Mouse (Mus musculus) embryonic stem cell, embryonic (primary cell): Measurements from ENCODE around the gene Usp24.

Source experiments
- CTCF ChIA-PET, 4 experiments: fragments of 300-600 bp in 2 of 4; fragments of 350-600 bp in 2 of 4; sonication (Branson Sonifier 250); formaldehyde crosslinking; loops; one replicate each; lab custom pipeline; 2022; ENCODE audit warnings: inconsistent platforms in 2 of 4; lab: Charles Lee
- POLR2A ChIA-PET, 4 experiments: fragments of 300-600 bp in 2 of 4; fragments of 350-600 bp in 2 of 4; sonication (Branson Sonifier 250); formaldehyde crosslinking; loops; one replicate each; lab custom pipeline; 2022; ENCODE audit warnings: antibody characterized with exemption in 4 of 4, inconsistent platforms in 1 of 4; lab: Charles Lee

Usp24 gene

DNA sequence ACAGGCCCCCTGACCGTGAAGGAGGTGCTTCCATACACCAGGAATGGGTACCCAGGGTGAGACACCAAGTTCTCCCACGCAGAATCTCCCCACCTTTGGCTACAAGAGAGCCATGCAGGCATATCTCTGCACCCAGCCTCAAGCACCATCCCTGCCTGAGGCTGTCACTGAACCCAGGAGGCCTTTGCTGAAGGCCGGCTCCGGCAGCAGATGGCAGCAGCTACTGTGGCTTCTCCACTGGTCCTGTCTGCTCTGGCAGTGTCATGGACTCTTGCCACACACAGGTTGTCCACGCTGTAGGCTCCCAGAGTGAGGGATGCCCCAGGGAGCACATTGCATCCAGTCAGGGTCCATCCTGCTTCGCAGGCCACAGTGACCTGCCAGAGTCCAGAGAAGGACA lies 127.2 kb downstream of the Usp24 start:
- CTCF ChIA-PET = interaction anchor here in 3 of 4 experiments (0.5 to 1.3 kb wide), 3 partner anchors 86 to 1010 kb away, joined by 3 to 4 read pairs (median 3); no protein-coding TSS in a partner anchor

DNA sequence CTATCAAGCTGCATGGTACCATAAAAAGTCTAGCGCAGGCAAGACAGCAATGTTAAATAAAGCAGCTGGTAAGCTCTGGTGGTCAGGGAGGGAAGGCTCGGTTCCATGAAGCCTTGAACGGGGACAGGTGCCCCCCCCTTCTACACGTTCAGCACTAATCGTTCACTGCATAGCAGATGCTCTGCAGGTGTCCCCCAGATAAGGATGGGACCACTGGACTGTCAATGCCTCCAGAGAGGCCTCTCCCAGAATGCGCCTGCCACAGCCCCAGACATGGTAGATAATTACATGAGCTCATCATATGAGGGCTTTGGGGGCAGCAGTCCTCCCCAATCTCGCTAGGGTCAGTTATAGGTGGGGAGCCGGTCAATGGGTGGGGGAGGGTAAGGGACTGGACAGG lies 133.3 kb downstream of the Usp24 start:
- CTCF ChIA-PET = interaction anchor here (1.0 to 3.0 kb wide), 6 partner anchors 8 to 259 kb away, joined by 3 to 9 read pairs (median 3); no protein-coding TSS in a partner anchor

More for the DNA sequence above, 127.2 kb downstream of the Usp24 start:
- POLR2A ChIA-PET = interaction anchor here in 1 of 4 experiments (0.7 to 2.6 kb wide), 2 partner anchors 12 to 148 kb away, joined by 4 to 11 read pairs; no protein-coding TSS in a partner anchor

DNA sequence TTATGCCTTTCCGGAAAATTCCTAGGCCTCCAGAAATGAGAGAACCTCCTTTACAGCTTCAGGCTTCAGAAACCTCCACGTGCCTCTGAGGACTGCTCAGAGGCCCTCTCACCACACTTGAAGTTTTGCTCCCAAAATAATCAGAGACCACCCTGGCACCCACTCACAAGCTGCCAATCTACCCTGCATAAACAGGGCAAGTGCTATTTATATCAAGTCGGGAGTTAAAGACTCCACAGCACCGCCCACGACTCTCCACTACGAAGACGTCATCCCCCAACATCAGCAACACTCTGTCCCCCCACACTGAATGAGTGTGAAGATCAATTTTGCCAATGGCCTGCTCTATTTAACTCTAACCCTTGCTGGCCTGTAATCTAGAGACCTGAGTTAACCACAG lies 136.4 kb downstream of the Usp24 start:
- ChIA-PET POLR2A (interaction anchor here in 2 of 4 experiments (0.7 kb wide), 2 partner anchors 42 to 223 kb away, joined by 3 to 4 read pairs; no protein-coding TSS in a partner anchor), CTCF (interaction anchor here in 3 of 4 experiments (0.5 to 1.5 kb wide), 5 partner anchors 77 to 149 kb away, joined by 3 to 5 read pairs (median 4); no protein-coding TSS in a partner anchor)

More for the DNA sequence above, 133.3 kb downstream of the Usp24 start:
- POLR2A ChIA-PET = interaction anchor here in 1 of 4 experiments (0.6 to 2.3 kb wide), 3 partner anchors 9 to 123 kb away, joined by 3 to 7 read pairs (median 3); no protein-coding TSS in a partner anchor

GRCm38 (mm10) chr4:106453108-106453507 lies 137.1 kb downstream of the Usp24 start:
- ChIA-PET CTCF (interaction anchor here in 3 of 4 experiments (0.9 to 1.5 kb wide), 4 partner anchors 76 to 140 kb away, joined by 3 to 5 read pairs (median 4); no protein-coding TSS in a partner anchor), POLR2A (no interaction called here)

- POLR2A ChIA-PET = no interaction called here
- CTCF ChIA-PET = interaction anchor here in 3 of 4 experiments (1.1 to 1.5 kb wide), 3 partner anchors 76 kb away, joined by 4 to 5 read pairs (median 4); no protein-coding TSS in a partner anchor
These were observed 137.5 kb downstream of the Usp24 start for GRCm38 (mm10) chr4:106453516-106453915.

DNA sequence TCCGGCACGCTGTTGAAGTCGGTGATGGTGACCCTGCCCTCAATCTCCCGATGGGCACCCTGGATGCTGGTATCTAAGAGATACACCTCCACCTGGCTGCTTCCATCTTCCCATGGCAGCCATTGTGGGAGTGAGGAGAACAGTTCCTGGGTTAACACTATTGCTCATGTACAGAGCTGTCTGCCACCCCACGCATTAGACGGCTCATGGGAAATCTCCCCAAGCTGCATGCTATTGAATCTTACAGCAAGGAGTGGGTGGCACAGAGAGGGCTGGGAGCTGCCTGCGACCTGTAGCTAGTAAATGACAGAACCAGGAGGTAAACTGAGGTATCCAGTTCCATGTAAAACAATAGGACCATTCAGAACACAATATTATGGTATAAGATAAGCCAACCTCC lies 138.5 kb downstream of the Usp24 start:
- POLR2A ChIA-PET = no interaction called here

GRCm38 (mm10) chr4:106462016-106462415 lies 146.0 kb downstream of the Usp24 start:
- CTCF ChIA-PET = interaction anchor here (0.5 to 3.0 kb wide), 10 partner anchors 10 to 101 kb away, joined by 3 to 11 read pairs (median 4); no protein-coding TSS in a partner anchor
- POLR2A ChIA-PET = interaction anchor here in 1 of 4 experiments (0.8 to 1.2 kb wide), 2 partner anchors 12 to 16 kb away, joined by 3 to 5 read pairs; no protein-coding TSS in a partner anchor

More for the DNA sequence above, 138.5 kb downstream of the Usp24 start:
- CTCF ChIA-PET = interaction anchor here (0.5 to 1.7 kb wide), 6 partner anchors 16 to 141 kb away, joined by 3 to 8 read pairs (median 4); no protein-coding TSS in a partner anchor

GRCm38 (mm10) chr4:106462524-106462923 lies 146.5 kb downstream of the Usp24 start:
- CTCF ChIA-PET = interaction anchor here in 3 of 4 experiments (1.0 to 3.0 kb wide), 4 partner anchors 10 to 100 kb away, joined by 3 to 11 read pairs (median 4); no protein-coding TSS in a partner anchor
- POLR2A ChIA-PET = interaction anchor here in 1 of 4 experiments (1.2 to 1.3 kb wide), 2 partner anchors 12 to 16 kb away, joined by 4 to 5 read pairs; no protein-coding TSS in a partner anchor

DNA sequence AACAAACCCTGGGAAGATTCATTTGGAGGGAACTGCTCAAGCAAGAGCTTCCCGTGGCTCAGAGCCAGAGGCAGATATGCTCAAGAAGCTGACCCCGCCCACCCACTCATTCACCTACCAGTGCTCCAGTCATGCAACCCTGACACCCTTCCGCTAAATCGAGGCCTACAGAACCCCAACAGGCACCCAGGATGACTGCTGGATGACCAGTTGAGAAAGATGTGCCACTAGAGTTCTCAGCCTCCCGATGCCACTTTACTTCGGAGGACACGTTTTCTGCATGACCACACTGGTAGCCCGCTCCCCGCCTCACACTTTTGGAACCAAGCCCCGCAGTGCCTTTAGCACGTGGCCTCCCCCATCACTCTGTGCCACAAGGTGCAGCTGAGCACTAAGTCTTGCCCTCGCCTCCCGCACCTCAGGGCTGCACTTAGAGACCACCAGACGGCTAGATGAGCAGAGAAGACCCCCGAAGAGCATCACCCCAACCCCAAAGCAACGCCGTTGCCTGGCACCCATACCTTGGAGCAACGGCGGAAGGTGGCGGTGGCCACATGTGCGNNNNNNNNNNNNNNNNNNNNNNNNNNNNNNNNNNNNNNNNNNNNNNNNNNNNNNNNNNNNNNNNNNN lies 147.3 kb downstream of the Usp24 start:
- ChIA-PET POLR2A (interaction anchor here in 1 of 4 experiments (1.3 kb wide), 1 partner anchor 13 kb away, joined by 4 read pairs; no protein-coding TSS in a partner anchor), CTCF (interaction anchor here in 2 of 4 experiments (0.6 to 3.0 kb wide), 3 partner anchors 9 to 66 kb away, joined by 4 to 11 read pairs (median 6); no protein-coding TSS in a partner anchor)

- ChIA-PET CTCF (interaction anchor here in 2 of 4 experiments (1.0 to 1.6 kb wide), 2 partner anchors 62 kb away, joined by 4 read pairs; no protein-coding TSS in a partner anchor), POLR2A (interaction anchor here in 1 of 4 experiments (0.6 kb wide), 1 partner anchor 178 kb away, joined by 3 read pairs; no protein-coding TSS in a partner anchor)
These were observed 151.6 kb downstream of the Usp24 start for GRCm38 (mm10) chr4:106467420-106468110.

- POLR2A ChIA-PET = interaction anchor here in 1 of 4 experiments (0.7 to 1.1 kb wide), 2 partner anchors 45 to 59 kb away, joined by 4 read pairs; no protein-coding TSS in a partner anchor
These were observed 154.9 kb downstream of the Usp24 start for GRCm38 (mm10) chr4:106470921-106471320.

GRCm38 (mm10) chr4:106472335-106472734 lies 156.3 kb downstream of the Usp24 start:
- POLR2A ChIA-PET = interaction anchor here in 3 of 4 experiments (0.5 to 1.4 kb wide), 5 partner anchors 52 to 115 kb away, joined by 3 to 10 read pairs (median 3); no protein-coding TSS in a partner anchor
- CTCF ChIA-PET = interaction anchor here (0.5 to 7.5 kb wide), 31 partner anchors 9 to 1301 kb away, joined by 3 to 161 read pairs (median 4); partner anchors contain the start of gene Bsnd (in 1 of the 4)

More at GRCm38 (mm10) chr4:106470921-106471320, 154.9 kb downstream of the Usp24 start:
- CTCF ChIA-PET = interaction anchor here in 3 of 4 experiments (0.6 to 7.5 kb wide), 4 partner anchors 16 to 58 kb away, joined by 3 to 161 read pairs (median 86); no protein-coding TSS in a partner anchor

DNA sequence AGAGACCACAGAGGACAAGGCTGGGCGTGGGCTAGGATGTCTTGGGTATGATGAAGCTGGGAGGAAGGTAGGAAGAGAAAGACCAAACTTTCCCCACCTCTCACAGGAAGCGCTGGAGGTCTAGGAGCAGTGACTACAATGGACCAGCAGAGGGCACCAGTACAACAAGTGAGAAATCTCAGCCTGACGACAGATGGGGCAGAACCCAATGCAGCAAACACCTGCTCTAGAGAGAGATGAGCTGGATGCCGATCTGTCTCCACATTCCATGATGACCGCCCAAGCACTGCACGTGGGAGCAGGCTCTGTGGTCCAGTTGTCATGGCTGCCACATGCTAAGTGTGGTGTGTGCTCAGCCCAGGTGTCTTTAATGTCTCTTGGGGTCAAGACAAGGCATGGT lies 158.2 kb downstream of the Usp24 start:
- CTCF ChIA-PET = interaction anchor here (0.6 to 7.5 kb wide), 39 partner anchors 9 to 496 kb away, joined by 3 to 161 read pairs (median 4); partner anchors contain the start of genes Bsnd (in 2 of the 4) and Pcsk9 (in 1 of the 4)
- POLR2A ChIA-PET = interaction anchor here in 3 of 4 experiments (0.6 to 1.8 kb wide), 8 partner anchors 13 to 135 kb away, joined by 3 to 9 read pairs (median 3); partner anchors contain the start of gene Bsnd (in 1 of the 3)

DNA sequence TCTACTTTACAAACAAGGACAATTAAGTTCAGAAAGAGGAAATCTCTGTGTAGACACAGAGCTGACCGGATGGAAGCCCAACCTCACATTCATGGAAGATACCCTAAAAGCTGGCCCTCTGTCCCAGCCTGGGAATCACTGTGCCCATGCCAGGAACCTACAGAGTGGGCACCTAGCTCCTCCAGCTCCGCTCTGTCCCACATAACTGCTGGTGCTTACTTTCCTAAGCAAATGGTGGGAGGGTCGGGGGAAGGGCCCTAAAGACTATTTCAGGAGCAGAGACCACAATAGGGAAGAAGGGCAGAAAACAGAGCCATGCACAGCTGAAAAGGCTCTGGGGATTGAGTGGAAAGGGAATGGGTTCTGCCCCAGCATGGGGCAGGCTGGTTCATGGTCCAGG lies 164.5 kb downstream of the Usp24 start:
- CTCF ChIA-PET = interaction anchor here in 2 of 4 experiments (1.5 to 1.7 kb wide), 2 partner anchors 17 to 49 kb away, joined by 3 to 8 read pairs; no protein-coding TSS in a partner anchor
- POLR2A ChIA-PET = interaction anchor here in 1 of 4 experiments (0.6 kb wide), 1 partner anchor 831 kb away, joined by 5 read pairs; no protein-coding TSS in a partner anchor

DNA sequence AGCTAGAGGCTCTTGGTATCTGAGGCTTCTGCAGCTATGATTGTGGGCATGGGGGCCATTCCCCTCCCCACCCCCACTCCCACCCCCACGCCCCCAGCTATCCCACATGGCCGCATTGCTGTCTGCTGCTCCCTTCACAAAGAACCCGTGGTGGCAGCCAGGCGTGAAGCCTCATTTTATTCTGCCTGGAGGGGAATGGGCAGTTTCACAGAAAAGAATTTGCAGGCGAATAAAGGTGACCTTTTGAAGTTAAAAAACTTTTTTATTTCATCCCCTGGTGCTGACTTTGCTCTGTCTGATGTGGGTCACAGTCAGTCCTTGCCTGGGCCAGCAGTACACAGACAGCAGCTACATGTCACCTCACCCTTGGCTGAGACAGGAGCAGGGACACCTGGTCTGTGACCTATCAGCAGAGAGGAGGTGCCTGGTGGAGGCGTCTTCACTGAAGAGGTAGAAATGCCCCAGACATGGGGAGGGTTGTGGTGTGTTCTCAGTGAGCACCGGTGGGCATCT lies 167.3 kb downstream of the Usp24 start:
- POLR2A ChIA-PET = interaction anchor here in 1 of 4 experiments (0.7 kb wide), 1 partner anchor 63 kb away, joined by 3 read pairs; no protein-coding TSS in a partner anchor
- CTCF ChIA-PET = interaction anchor here in 3 of 4 experiments (0.8 to 2.0 kb wide), 7 partner anchors 9 to 46 kb away, joined by 3 to 9 read pairs (median 4); no protein-coding TSS in a partner anchor

DNA sequence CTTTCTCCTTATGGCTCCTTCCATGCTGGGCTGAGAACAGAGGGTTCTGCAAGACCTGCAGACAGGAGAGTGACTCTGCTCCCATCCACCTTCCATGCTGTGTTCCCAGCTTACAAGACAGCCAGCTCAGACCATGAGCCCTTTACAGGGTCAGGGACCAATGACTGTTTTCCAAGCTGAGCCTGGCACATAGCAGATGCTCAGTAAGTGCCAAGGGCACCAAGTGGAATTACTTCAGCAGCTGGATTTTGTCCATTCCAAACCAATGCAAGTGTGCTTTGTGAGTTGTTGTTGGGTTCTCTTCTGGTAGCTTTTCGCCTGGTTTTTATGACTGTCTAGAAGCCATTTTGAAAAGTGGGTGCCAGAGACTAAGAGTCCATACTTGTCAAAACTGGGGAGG lies 167.8 kb downstream of the Usp24 start:
- POLR2A ChIA-PET = no interaction called here

More for the DNA sequence above, 167.8 kb downstream of the Usp24 start:
- CTCF ChIA-PET = interaction anchor here in 3 of 4 experiments (0.8 to 2.0 kb wide), 6 partner anchors 9 to 46 kb away, joined by 3 to 9 read pairs (median 4); no protein-coding TSS in a partner anchor
